Mouse (Mus musculus) spleen, embryonic (tissue): ENCODE measurements around the gene Specc1l.

Experiments
- CTCF ChIA-PET: fragments of 350-600 bp; sonication (Branson Sonifier 250); formaldehyde crosslinking; loops from one replicate; lab custom pipeline; 2022; lab: Charles Lee

The Specc1l gene

GRCm38 (mm10) chr10:75221936-75222610, 10.2 kb downstream of the Specc1l start:
- CTCF ChIA-PET = interaction anchor here (0.5 kb wide), 1 partner anchor 185 kb away, joined by 3 read pairs; the partner anchor contains the start of gene Rab36

- CTCF ChIA-PET = interaction anchor here (0.5 kb wide), 1 partner anchor 186 kb away, joined by 3 read pairs; the partner anchor contains the start of gene Rab36
Measured at GRCm38 (mm10) chr10:75222611-75222998, 10.7 kb downstream of the Specc1l start.

- CTCF ChIA-PET = interaction anchor here (0.7 to 1.1 kb wide), 2 partner anchors 12 to 26 kb away, joined by 3 to 5 read pairs; partner anchors contain the start of gene Specc1l
Measured at GRCm38 (mm10) chr10:75224154-75224553, 12.3 kb downstream of the Specc1l start.

- CTCF ChIA-PET = interaction anchor here (0.7 to 1.1 kb wide), 2 partner anchors 13 to 26 kb away, joined by 3 to 5 read pairs; partner anchors contain the start of gene Specc1l
Measured at GRCm38 (mm10) chr10:75224630-75225029, 12.8 kb downstream of the Specc1l start.

- CTCF ChIA-PET = no interaction called here
Measured at GRCm38 (mm10) chr10:75227381-75227780, 15.5 kb downstream of the Specc1l start.

GRCm38 (mm10) chr10:75230572-75230971, 18.7 kb downstream of the Specc1l start:
- CTCF ChIA-PET = no interaction called here

GRCm38 (mm10) chr10:75231876-75232275, 20.0 kb downstream of the Specc1l start:
- CTCF ChIA-PET = no interaction called here

GRCm38 (mm10) chr10:75232612-75233155, 20.8 kb downstream of the Specc1l start:
- CTCF ChIA-PET = no interaction called here

GRCm38 (mm10) chr10:75233489-75233888, 21.6 kb downstream of the Specc1l start:
- CTCF ChIA-PET = no interaction called here

- CTCF ChIA-PET = no interaction called here
Measured at GRCm38 (mm10) chr10:75235726-75236125, 23.9 kb downstream of the Specc1l start.

GRCm38 (mm10) chr10:75236156-75236555, 24.3 kb downstream of the Specc1l start:
- CTCF ChIA-PET = no interaction called here

- CTCF ChIA-PET = interaction anchor here (0.7 kb wide), 1 partner anchor 170 kb away, joined by 3 read pairs; no protein-coding TSS in a partner anchor
Measured at GRCm38 (mm10) chr10:75237166-75237565, 25.3 kb downstream of the Specc1l start.

GRCm38 (mm10) chr10:75240583-75241250, 28.8 kb downstream of the Specc1l start:
- CTCF ChIA-PET = no interaction called here

- CTCF ChIA-PET = no interaction called here
Measured at GRCm38 (mm10) chr10:75245806-75246205, 33.9 kb downstream of the Specc1l start.

GRCm38 (mm10) chr10:75246331-75246730, 34.5 kb downstream of the Specc1l start:
- CTCF ChIA-PET = no interaction called here

GRCm38 (mm10) chr10:75251011-75251410, 39.1 kb downstream of the Specc1l start:
- CTCF ChIA-PET = interaction anchor here (0.7 to 0.9 kb wide), 2 partner anchors 189 to 247 kb away, joined by 3 read pairs; no protein-coding TSS in a partner anchor

GRCm38 (mm10) chr10:75252301-75253022, 40.6 kb downstream of the Specc1l start:
- CTCF ChIA-PET = no interaction called here

GRCm38 (mm10) chr10:75255091-75255490, 43.2 kb downstream of the Specc1l start:
- CTCF ChIA-PET = interaction anchor here (0.6 to 0.7 kb wide), 3 partner anchors 15 to 89 kb away, joined by 3 to 11 read pairs (median 3); no protein-coding TSS in a partner anchor

GRCm38 (mm10) chr10:75257401-75257800, 45.5 kb downstream of the Specc1l start:
- CTCF ChIA-PET = no interaction called here

- CTCF ChIA-PET = no interaction called here
Measured at GRCm38 (mm10) chr10:75258241-75258640, 46.4 kb downstream of the Specc1l start.

GRCm38 (mm10) chr10:75261268-75261667, 49.4 kb downstream of the Specc1l start:
- CTCF ChIA-PET = interaction anchor here (0.8 kb wide), 1 partner anchor 38 kb away, joined by 4 read pairs; no protein-coding TSS in a partner anchor
